Mouse (Mus musculus) embryonic facial prominence, embryonic 15.5 days (tissue): Measurements from ENCODE around the gene Ppih. TPM values are rescaled to one million over a fixed set of nuclear protein-coding genes. Genes with fewer than 3 reads are reported as not detected.
"Not testable (repeated sequence)": the region's sequence is repeated elsewhere in the genome, so short reads cannot be mapped to it uniquely, and the experiment has no call there.

Experiments
- ATAC-seq: fragments of 200-750 bp; cut with Nextera tagmentation; 2 replicates; pipeline ENCODE4 v1.8.0; 2017; ENCODE audit warnings: low read depth, moderate TSS enrichment; ENCODE audit not compliant: insufficient number of reproducible peaks, low FRiP score, low TSS enrichment
- H3K27ac ChIP-seq: fragments of 300-500 bp; sonication (generic); replicated peaks from 2 replicates; pipeline ENCODE4 v1.5.1; 2015; ENCODE audit warnings: mild to moderate bottlenecking, inconsistent platforms
- H3K27me3 ChIP-seq: fragments of 300-500 bp; sonication (generic); 2 replicates; pipeline ENCODE4 v1.6.1; 2015; ENCODE audit warnings: inconsistent platforms
- H3K36me3 ChIP-seq: fragments of 300-500 bp; sonication (generic); 2 replicates; pipeline ENCODE4 v1.6.1; 2015; ENCODE audit warnings: mild to moderate bottlenecking, inconsistent platforms
- H3K4me1 ChIP-seq: fragments of 300-500 bp; sonication (generic); 2 replicates; pipeline ENCODE4 v1.6.1; 2015; ENCODE audit warnings: inconsistent platforms
- H3K4me2 ChIP-seq: fragments of 300-500 bp; sonication (generic); replicated peaks from 2 replicates; pipeline ENCODE4 v1.6.1; 2015; ENCODE audit warnings: mild to moderate bottlenecking, inconsistent platforms
- H3K4me3 ChIP-seq: fragments of 300-500 bp; sonication (generic); replicated peaks from 2 replicates; pipeline ENCODE4 v1.5.1; 2015; ENCODE audit warnings: mild to moderate bottlenecking, inconsistent platforms
- H3K9ac ChIP-seq: fragments of 300-500 bp; sonication (generic); 2 replicates; pipeline ENCODE4 v1.6.1; 2015; ENCODE audit warnings: inconsistent platforms
- H3K9me3 ChIP-seq: fragments of 300-500 bp; sonication (generic); replicated peaks from 2 replicates; pipeline ENCODE4 v1.6.1; 2016; ENCODE audit warnings: inconsistent platforms
- WGBS: fragments of 180-500 bp; shearing (Covaris S2); methylation state at CpG from one replicate; pipeline ENCODE4 v1.1.7; 2015; 5-methylcytosine and 5-hydroxymethylcytosine counted together
- polyA plus RNA-seq: library from polyadenylated mRNA; unstranded; fragments of >200 nt; fragmentation: Nextera tagmentation; extraction: Ambion mirVana; gene quantifications from 2 replicates; pipeline ENCODE4 v1.2.1, GENCODE M21; 2015

Ppih gene
- polyA plus RNA-seq, 1 experiment from 2014 or later = 84.3 TPM

DNA sequence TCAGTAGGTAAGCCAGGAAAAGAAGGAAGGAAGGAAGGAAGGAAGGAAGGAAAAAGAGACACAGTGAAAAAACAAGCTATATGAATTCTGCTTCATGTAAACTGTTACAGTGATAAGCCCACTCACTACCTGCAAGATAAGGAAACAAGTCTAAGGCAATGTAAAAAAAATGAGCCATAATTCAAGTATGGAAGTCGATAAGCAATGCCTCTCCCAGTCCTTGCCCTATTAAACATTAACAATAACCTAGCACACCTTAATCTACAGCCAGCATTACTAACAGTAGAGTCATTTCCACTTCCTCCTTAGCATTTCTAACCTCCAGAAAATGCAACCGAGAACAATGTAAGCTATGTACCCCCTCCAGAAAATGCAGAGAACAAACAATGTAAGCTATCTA is 35.0 kb downstream of the Ppih start:
- Histone ChIP-seq H3K9ac (no peak overlapping the region), H3K27me3 (no peaks in the 10 kb centered on the region), H3K4me2 (no peak overlapping the region), H3K36me3 (peaks cover 45% of the 10 kb centered on the region), H3K4me1 (no peaks in the 10 kb centered on the region; the same call in 1 of the 2 replicates), H3K4me3 (no peak overlapping the region), H3K9me3 (no peaks in the 10 kb centered on the region), H3K27ac (no peak overlapping the region)
- ATAC-seq = no peak
- 73% methylated on average over 2 of the region's 2 CpGs for WGBS

GRCm38 (mm10) chr4:119284861-119285260 is 35.5 kb downstream of the Ppih start:
- Histone ChIP-seq H3K4me3 (no peak overlapping the region), H3K27me3 (no peaks in the 10 kb centered on the region), H3K4me1 (no peaks in the 10 kb centered on the region), H3K9ac (no peak overlapping the region), H3K27ac (no peak overlapping the region), H3K9me3 (no peaks in the 10 kb centered on the region), H3K4me2 (no peak overlapping the region), H3K36me3 (peaks cover 50% of the 10 kb centered on the region)
- 76% methylated on average over 1 of the region's 1 CpGs for WGBS
- ATAC-seq = no peak

- not testable (repeated sequence) for H3K9me3 ChIP-seq, ATAC-seq, H3K4me2 ChIP-seq, H3K4me1 ChIP-seq, H3K27me3 ChIP-seq, H3K27ac ChIP-seq, H3K9ac ChIP-seq, H3K4me3 ChIP-seq
- 86% methylated on average over 15 of the region's 15 CpGs for WGBS
- peaks cover 89% of the 10 kb centered on the region for H3K36me3 ChIP-seq
Measured at GRCm38 (mm10) chr4:119278784-119279183, 41.6 kb downstream of the Ppih start.

GRCm38 (mm10) chr4:119275726-119276125 is 44.6 kb downstream of the Ppih start:
- no peak for ATAC-seq
- H3K27ac ChIP-seq = no peak overlapping the region
- WGBS = 88% methylated on average over 2 of the region's 2 CpGs

DNA sequence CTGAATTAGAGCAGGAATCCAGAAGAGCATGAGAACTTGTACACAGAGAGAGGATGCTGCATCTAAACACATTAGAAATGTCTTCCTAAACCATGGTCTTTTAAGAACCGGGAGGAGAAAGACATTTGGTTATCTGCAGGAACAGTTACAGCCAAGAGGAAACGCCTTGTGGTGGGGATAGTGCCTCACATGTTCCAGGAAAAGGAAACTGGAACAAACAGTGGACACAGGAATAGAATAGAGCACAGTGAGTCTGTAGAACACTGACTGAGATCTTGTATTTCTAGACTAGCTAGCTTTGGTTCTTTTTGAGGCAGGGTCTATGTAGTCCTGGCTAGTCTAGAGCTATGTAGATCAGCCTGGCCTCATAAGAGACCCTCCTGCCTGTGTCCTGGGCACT is 45.1 kb downstream of the Ppih start:
- no peak for ATAC-seq
- H3K9me3 ChIP-seq = no peaks in the 10 kb centered on the region
- H3K4me2 ChIP-seq = no peak overlapping the region
- peaks cover 91% of the 10 kb centered on the region for H3K36me3 ChIP-seq
- H3K4me1 ChIP-seq = no peaks in the 10 kb centered on the region
- no peaks in the 10 kb centered on the region for H3K27me3 ChIP-seq
- no peak overlapping the region for H3K4me3 ChIP-seq
- 77% methylated on average over 2 of the region's 2 CpGs for WGBS
- no peak overlapping the region for H3K9ac ChIP-seq
- no peak overlapping the region for H3K27ac ChIP-seq

More at GRCm38 (mm10) chr4:119275726-119276125, 44.6 kb downstream of the Ppih start:
- H3K36me3 ChIP-seq = peaks cover 89% of the 10 kb centered on the region
- no peaks in the 10 kb centered on the region for H3K9me3 ChIP-seq
- no peak overlapping the region for H3K4me2 ChIP-seq
- no peak overlapping the region for H3K9ac ChIP-seq
- H3K27me3 ChIP-seq = no peaks in the 10 kb centered on the region
- H3K4me1 ChIP-seq = no peaks in the 10 kb centered on the region
- H3K4me3 ChIP-seq = no peak overlapping the region

- Histone ChIP-seq H3K9me3 (no peaks in the 10 kb centered on the region), H3K4me2 (no peak overlapping the region), H3K36me3 (peaks cover 88% of the 10 kb centered on the region), H3K4me1 (no peaks in the 10 kb centered on the region), H3K27me3 (no peaks in the 10 kb centered on the region), H3K27ac (no peak overlapping the region), H3K4me3 (no peak overlapping the region), H3K9ac (no peak overlapping the region)
- WGBS = 74% methylated on average over 1 of the region's 1 CpGs
- no peak for ATAC-seq
Measured at GRCm38 (mm10) chr4:119274627-119275026, 45.7 kb downstream of the Ppih start.

- 76% methylated on average over 13 of the region's 13 CpGs for WGBS
Measured at GRCm38 (mm10) chr4:119266606-119267005, 53.7 kb downstream of the Ppih start.

GRCm38 (mm10) chr4:119263459-119263858 is 56.9 kb downstream of the Ppih start:
- Histone ChIP-seq H3K4me1 (no peaks in the 10 kb centered on the region), H3K4me2 (no peak overlapping the region), H3K9me3 (no peaks in the 10 kb centered on the region), H3K9ac (no peak overlapping the region), H3K36me3 (no peaks in the 10 kb centered on the region), H3K4me3 (no peak overlapping the region), H3K27ac (no peak overlapping the region), H3K27me3 (no peaks in the 10 kb centered on the region)
- 71% methylated on average over 3 of the region's 3 CpGs for WGBS
- ATAC-seq = no peak

More at GRCm38 (mm10) chr4:119266606-119267005, 53.7 kb downstream of the Ppih start:
- H3K4me2 ChIP-seq = no peak overlapping the region
- no peak overlapping the region for H3K27ac ChIP-seq
- H3K36me3 ChIP-seq = peaks cover 17% of the 10 kb centered on the region
- no peaks in the 10 kb centered on the region for H3K27me3 ChIP-seq
- H3K9me3 ChIP-seq = no peaks in the 10 kb centered on the region
- no peak for ATAC-seq
- H3K4me1 ChIP-seq = no peaks in the 10 kb centered on the region
- H3K9ac ChIP-seq = no peak overlapping the region
- H3K4me3 ChIP-seq = no peak overlapping the region

DNA sequence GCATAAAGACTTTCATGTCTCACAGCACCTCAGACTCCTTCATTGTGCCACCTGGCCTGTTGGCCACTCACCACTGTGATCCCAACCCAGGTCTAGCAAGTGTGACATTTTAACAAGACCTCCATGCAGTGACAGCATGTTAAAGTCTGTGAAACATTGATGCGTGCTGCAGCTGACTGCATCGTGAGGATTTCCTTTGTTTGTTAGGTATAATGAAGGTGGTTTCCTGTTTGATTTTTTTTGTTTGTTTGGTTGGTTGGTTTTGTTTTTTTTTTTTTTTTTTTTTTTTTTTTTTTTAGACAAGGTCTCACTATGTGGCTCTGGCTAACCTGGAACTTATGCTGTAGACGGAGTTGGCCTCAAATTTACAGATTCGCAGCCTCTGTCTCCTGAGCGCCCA is 57.9 kb downstream of the Ppih start:
- no peak overlapping the region for H3K4me2 ChIP-seq
- 92% methylated on average over 5 of the region's 5 CpGs for WGBS
- H3K9me3 ChIP-seq = no peaks in the 10 kb centered on the region
- H3K27ac ChIP-seq = no peak overlapping the region
- no peak overlapping the region for H3K9ac ChIP-seq
- no peaks in the 10 kb centered on the region for H3K4me1 ChIP-seq
- H3K4me3 ChIP-seq = no peak overlapping the region
- H3K36me3 ChIP-seq = no peaks in the 10 kb centered on the region
- no peaks in the 10 kb centered on the region for H3K27me3 ChIP-seq
- no peak for ATAC-seq

DNA sequence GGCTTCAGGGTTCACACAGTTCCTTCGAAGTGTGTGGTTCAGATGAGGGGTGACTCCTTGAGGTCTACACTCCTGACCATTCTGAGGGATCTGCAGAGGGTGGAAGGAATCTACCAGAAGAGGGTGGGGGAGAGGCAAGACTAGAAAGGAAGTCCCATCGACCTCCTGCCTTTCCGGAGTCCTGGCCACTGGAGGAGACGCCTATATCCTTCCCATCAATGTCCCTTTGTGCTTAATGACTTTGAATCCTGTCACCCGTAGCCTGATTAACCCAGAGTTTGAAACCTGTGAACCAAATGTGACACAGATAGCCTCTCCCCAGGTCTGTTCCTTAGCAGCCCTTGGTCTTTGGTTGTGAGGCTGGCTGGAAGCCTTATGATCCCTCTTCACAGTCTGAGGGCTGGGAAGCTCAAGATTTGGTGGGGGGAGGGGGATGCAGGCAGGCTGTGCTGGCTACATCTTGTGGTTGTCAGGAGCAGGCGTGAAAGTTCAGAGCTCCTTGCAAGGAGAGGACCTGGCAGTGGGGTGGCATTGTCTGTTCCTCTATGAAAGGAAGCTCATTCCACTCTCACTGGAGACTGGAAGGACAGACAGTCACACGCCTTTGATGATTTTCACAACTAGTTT is 59.1 kb downstream of the Ppih start:
- Histone ChIP-seq H3K9me3 (no peaks in the 10 kb centered on the region), H3K4me2 (no peak overlapping the region), H3K27ac (no peak overlapping the region), H3K4me1 (no peaks in the 10 kb centered on the region), H3K27me3 (no peaks in the 10 kb centered on the region), H3K9ac (no peak overlapping the region), H3K4me3 (no peak overlapping the region), H3K36me3 (no peaks in the 10 kb centered on the region)
- no peak for ATAC-seq
- 65% methylated on average over 7 of the region's 7 CpGs for WGBS

DNA sequence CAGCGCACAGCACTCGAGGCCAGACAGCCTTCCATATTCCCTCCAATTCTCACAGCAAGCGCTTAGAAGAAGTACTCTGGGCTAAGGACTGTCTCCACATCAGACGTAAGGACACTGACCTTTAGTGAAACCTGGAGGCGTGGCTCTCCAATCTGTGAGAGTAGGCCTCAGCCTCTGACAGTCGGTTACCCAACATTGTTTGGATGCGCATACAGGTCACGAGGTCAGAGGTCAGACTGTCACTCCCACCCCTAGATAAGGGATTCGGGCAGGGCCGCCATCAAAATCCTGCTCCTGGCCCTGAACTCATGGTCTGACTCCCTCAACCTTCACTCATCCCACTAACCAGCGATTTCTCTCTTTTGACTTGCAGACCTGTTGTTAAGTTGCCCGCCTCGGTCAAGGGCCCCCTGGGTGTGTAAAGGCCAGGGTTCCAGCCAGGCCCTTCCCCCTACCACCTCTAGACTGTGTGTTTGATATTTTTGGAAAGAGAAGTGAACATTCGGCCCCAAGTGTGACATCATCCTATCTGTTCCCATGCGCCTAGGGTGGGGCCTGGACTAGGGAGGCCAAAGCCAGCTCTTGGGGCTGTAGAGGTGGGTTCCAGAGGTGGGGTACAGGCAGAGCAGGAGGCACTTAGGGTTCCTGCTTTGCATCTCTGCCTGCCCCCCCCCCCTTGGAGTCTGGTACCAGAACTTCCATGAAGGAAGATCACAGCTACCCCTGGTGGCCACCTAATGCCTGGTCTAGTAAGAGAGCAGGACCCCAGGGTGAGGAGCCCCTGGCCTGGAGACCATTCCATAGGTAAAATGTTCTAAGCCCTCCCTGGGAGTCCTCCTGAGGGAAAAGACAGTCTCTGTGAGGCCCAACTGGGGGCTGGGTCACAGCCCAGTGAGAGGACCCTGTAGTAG is 60.7 kb downstream of the Ppih start:
- no peaks in the 10 kb centered on the region for H3K9me3 ChIP-seq
- 82% methylated on average over 15 of the region's 15 CpGs for WGBS
- H3K4me3 ChIP-seq = no peak overlapping the region
- H3K36me3 ChIP-seq = no peaks in the 10 kb centered on the region
- no peak overlapping the region for H3K27ac ChIP-seq
- no peak for ATAC-seq
- H3K9ac ChIP-seq = no peak overlapping the region
- H3K4me2 ChIP-seq = no peak overlapping the region
- no peaks in the 10 kb centered on the region for H3K27me3 ChIP-seq
- peaks cover 7% of the 10 kb centered on the region for H3K4me1 ChIP-seq
